Mouse (Mus musculus) G1E (cell line): ENCODE measurements around the gene Ccnd3.

Source experiments
- CTCF ChIP-seq: IDR thresholded peaks from 2 replicates; pipeline ENCODE4 v1.5.1; 2012; ENCODE audit warnings: low read depth, low read length, inconsistent platforms, mixed read lengths
- GATA1 ChIP-seq: IDR thresholded peaks from 2 replicates; pipeline ENCODE4 v1.6.1; 2012; ENCODE audit warnings: borderline replicate concordance, low read length, inconsistent platforms, mixed read lengths
- GATA2 ChIP-seq: IDR thresholded peaks from 2 replicates; pipeline ENCODE4 v1.6.1; 2012; ENCODE audit warnings: low read depth, low read length, inconsistent platforms, borderline replicate concordance
- POLR2AphosphoS5 ChIP-seq: IDR thresholded peaks from 2 replicates; pipeline ENCODE4 v1.6.1; 2012; ENCODE audit warnings: low read depth, low read length, inconsistent platforms; ENCODE audit not compliant: insufficient replicate concordance
- TAL1 ChIP-seq: conservative IDR thresholded peaks from 2 replicates; pipeline ENCODE4 v1.6.1; 2012; ENCODE audit warnings: low read depth, low read length, inconsistent platforms, mixed read lengths

DNA sequence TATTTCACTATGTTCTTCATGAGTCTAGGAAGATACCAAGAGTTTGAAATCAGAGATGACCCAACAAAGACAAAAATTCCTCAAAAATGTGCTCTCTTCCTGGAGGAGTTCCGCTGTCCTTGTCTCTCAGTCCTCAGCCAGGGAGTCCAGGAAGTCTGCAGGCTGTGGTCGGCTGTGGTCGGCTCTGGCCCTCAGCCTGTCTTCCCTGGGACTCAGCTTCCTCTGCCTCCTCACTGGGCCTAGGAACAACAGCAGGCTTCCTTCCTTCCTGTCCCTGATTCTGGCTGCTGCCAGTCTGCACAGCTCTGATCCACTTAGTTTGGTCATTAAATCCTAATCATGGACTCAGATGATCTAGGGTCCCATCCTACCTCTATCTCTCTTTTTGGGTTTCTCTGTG, 62.4 kb downstream of the Ccnd3 start:
- TF ChIP-seq TAL1 (no peak), POLR2AphosphoS5 (no peak), CTCF (no peak), GATA1 (no peak), GATA2 (no peak)
